Mouse (Mus musculus): ENCODE measurements around the gene Tcf12.

Tcf12 gene

DNA sequence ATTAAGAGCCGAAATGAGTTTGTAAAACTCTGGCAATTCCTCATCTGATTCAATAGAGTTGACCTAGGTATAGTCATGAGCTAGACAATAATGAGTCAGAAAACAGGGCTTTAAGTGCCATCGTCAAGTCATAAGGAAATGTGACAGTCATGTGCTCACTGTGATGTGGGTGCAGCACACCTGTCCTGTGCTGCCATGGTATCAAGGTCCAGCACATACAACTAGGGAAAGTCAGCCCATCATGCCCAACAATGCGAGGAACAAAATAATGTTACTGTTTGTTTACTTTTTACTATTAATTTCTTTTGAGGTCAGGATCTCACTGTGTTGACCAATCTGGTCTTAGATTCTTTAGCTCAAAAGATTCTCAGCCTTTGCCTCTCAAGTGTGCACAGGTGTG is 130.6 kb downstream of the Tcf12 start:
- no peak for DNase-seq (ENCODE audit: low spot score)

DNA sequence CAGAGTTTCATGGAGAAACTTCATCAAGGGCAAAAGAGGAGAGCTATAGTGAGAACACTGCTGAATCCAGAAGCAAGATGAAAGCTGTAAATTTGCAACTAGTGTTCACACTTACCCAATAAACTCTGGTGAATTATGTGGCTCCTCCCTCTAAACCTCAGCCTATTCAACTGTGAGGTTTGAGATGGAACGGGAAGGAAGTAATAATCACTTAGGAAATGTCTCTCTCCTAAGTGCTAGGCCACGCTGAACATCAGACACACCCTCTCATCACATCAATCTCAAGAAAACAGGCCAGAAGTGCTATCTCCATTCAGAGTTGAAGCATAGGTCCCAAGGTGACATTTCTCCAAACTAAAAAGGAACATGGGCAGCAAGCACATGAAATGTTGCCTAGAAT is 131.1 kb downstream of the Tcf12 start:
- no peak for DNase-seq (ENCODE audit: low spot score)

DNA sequence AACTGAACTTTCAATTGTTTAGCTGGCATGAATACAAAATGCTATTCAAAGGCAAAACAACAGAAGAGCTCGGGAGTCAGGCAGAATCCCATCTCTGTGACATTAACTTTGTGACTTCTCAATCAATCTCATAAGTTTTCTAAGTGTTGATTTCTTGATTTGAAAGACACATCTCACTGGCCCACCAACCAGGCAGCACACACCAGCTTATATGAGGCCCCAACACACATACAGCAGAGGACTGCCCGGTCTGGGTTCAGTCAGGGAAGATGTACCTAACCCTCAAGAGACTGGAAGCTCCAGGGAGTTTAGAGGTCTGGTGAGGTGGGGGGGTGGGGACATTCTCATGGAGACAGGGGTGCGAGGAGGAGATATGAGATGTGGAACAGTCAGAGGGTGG is 132.8 kb downstream of the Tcf12 start:
- no peak for DNase-seq (ENCODE audit: low spot score)

DNA sequence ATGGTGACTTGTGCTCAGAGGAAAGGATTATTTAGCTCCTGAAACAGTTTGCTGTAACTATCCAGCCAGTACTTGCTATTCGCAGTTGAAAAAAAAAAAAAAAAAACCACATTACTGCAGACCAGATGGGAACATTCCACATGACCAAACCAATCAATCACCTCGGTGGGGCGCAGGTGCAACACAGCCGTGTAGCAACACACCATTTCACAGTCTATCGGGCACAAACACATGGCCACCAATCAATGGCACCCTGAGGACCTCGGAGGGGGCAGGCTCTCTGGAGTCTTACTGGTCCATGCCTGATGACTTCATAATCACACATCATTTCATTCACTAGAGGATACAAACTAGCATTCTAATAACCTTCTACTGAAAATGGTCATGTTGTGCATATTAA is 135.6 kb downstream of the Tcf12 start:
- no peak for DNase-seq (ENCODE audit: low spot score)

DNA sequence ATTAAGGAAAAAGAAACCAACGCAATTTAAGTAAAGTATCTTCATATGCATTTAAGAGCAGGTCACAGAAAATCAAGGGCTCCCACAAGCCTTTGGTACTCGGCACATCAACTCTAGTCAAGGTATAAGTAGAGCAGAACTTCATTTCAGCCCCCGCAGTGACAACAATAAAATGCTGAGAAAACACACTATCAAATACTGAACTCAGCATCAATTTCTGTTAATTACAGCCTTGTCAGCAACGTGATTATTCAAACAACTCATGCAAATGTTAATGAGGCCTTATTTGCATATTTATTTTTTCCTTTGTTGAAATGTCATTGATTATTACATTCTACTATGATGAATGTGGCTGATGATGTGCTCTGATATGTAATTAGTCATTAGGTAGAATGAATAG is 136.5 kb downstream of the Tcf12 start:
- no peak for DNase-seq (ENCODE audit: low spot score)

DNA sequence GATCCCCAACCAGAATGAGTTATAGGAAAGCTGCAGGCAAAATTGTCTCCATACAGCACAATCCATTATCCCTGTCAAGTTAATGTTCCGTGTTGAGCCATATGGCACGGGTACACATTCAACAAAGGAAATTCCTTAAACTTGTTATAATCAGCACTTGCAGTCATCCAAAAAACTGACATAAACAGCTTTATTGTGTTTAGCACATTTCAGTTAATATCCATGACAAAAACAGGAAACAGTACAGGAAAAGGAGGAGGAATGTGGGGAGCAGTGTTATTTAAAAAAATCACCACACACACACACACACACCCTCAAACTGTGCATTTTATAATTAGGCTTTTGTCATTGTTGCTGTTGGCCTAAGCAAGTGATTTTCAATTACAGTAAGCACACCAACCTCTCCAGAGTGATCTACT is 137.1 kb downstream of the Tcf12 start:
- no peak for DNase-seq (ENCODE audit: low spot score)

DNA sequence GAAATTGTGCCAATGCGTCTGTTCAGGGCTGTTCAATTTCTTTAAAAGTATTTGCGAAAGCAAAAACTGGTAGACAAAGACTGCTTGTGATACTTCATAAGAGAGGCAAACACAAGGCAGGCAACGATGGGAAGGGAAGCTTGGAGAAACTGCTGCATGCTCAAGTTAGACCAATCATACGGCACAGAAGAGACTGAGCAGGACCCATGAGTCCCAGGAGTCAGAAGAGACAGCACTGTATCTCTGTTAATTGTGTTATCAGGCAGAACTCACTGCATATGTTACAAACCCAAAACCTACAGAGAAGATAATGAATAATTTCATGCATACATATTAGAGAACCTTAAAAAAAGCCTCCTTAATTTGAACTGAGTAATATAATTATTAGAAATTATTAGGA is 147.6 kb downstream of the Tcf12 start:
- DNase-seq (ENCODE audit: low spot score) = no peak

DNA sequence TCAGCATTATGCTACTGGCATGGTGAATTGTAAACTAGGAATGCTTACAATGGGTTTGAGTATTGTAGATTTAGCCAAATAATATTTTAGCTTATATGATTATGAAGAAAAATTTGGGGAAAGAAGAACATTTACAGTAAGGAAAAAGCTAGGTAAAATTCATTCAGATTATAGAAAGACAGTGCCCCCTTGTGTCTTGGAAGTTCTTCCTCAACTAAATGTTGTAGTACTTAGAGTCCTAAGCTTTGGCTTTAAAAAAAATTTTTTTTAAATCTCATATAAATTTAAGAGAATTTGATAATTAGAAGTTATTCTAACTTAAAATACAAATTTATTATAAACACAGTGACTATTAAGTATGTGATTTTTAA is 151.7 kb downstream of the Tcf12 start:
- peak; percentile 38 for DNase-seq (ENCODE audit: low spot score)

DNA sequence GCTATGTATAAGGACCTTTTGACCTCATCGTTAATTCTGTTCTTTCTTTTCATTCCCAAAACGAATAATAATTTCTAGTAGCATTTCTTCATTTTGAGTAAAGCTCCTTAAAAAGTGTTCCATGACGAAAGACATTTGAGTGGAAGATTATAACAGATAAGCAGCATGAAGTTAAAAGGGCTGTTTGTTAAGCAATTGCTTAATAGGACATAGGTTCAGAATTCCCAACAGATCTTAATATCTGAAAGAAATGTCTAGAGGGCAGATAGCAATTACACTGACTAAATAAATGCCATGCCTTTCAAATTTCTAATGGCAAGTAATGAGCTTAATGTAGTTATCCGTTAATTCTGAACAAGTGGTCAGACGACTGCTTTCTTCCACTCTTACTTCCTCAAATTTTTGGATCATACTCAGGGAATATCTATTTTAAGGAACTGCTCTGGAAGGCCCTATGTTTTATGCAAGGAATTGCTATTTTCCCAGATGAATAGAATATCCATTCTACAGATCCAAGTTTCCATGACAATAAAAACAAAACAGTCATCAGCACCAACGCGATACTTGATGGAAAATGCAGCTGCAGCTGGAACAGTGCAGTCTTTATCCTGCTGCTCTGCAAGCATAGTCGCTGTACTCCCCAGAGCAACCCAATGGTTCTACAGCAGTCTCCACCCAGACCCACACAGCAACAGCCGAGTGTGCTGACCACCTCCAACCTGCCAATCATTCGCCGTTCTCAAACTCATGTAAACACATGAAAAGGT is 152.2 kb downstream of the Tcf12 start:
- no peak for DNase-seq (ENCODE audit: low spot score)

DNA sequence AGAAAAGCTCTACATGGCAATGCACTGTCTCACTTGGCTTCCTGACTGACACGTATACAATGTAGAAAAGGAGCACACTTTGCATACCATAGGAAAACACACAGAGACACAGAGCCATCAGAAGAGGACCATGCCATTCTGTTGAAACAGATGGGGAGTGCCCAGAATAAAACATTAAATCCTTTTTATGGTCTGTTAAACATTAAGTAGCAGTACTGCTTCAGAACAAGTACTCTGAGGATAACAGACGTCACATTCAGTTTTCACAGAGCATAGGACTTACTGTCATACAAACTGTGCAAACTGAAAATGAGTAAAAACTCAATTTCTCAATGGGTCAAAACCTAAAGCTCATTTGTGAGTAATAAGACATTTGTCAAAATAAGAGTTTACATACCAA is 158.5 kb downstream of the Tcf12 start:
- no peak for DNase-seq (ENCODE audit: low spot score)

DNA sequence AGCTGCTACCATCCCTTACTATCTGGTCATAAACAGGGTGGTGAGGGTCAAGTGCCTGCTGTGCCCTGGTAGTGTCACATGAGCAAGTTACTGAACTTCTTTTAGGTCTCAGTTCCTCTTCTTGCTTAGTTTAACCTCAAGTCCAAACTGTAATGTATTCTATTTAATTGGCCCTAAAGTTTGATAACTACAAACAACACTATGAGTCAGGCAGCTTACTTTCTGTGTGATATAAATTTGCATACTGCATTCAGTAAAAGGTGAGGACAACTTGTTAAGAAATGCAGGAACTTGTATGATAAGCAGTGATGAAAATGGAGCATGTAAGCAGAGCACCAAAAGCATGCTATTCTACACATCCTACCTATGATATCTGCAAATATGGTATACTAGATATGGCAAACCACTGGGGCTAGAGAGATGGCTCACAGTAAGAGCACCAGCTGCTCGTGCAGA is 159.0 kb downstream of the Tcf12 start:
- DNase-seq (ENCODE audit: low spot score) = no peak

DNA sequence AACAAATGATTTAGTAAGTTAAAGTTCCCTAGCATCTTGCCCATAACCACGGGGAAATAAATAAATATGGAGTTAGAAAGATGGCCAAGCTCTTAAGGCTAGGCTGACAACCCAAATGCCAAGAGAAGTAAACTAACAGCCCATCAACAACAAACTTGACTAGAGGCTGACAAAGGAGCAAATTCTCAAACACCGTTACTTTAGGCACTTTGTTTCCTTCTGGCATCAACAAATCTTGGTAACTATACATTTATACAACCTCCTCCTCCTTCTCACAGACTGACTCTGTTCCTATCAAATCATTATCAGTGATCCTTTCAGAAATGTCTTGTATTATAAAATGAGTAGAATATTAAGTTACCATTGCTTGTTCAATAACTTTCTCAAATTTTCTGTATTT is 159.7 kb downstream of the Tcf12 start:
- DNase-seq (ENCODE audit: low spot score) = no peak

DNA sequence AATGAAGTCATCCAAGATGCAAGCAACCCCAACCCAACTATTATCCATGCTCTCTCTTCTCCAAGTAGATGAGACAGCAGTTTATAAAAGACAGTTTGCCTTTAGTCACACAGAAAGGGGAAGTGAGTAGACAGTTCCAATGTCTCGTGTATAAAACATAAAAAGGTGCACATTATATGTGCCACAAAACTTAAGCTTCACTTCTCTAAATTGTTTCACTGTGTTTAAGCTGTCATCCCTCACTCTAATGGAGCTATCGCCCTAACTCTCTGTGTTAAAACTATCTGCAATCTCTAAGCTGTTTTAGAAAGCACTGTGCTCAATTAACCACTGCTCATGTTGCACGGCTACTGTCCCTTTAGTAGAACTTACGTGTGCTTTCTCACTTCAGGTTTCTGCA is 160.3 kb downstream of the Tcf12 start:
- DNase-seq (ENCODE audit: low spot score) = no peak

DNA sequence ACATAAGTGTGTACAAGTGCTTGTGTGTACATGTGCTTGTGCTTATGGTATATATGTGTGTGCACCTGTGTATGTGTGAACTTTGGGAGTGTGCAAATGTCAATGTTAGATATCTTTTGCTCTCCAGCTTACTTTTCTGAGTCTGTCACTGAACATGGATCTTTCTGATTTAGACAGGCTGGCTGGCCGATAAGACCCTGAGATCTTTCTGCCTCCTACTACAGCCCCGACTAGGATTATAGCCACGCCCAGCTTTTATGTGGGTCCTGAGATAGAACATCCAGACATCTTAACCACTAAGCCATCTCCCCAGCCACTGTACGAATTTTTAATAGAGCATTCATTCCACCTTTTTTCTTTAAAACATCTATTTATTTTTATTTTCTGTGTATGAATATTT is 166.9 kb downstream of the Tcf12 start:
- no peak for DNase-seq (ENCODE audit: low spot score)

DNA sequence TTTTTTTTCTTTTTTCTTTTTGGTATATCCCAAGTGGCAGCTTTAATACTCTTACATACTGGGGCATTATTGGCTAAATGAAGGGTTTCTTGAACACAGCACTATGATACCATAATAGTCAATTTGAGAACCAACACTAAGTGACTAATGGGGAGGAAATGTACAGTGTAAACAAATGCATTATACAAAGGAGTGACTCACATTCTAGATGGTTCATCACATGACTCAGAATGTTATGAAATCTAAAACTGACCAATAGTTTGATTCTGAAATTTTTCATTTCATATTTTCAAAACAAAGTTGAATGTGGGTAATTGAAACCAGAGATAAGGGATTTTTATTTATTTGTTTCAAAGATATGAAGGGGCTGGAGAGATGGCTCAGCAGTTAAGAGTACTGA is 169.2 kb downstream of the Tcf12 start:
- no peak for DNase-seq (ENCODE audit: low spot score)

DNA sequence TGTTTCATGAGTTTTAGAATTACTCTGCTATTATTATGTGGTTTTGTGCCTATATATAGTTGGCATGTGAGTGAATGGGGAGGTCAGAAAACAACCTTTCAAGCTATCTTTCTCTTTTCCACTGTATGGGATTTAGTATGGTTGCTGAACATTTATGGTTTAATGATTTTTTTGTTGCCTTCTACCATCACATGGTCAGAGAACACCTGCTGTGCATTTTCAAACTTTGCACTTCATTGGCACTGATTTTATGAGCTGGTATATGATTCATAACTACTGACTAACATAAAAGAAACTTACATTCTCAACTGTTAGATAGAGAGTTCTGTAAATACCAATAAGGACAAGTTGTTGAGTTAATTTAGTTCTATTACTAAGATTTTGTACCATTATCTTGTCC is 171.7 kb downstream of the Tcf12 start:
- no peak for DNase-seq (ENCODE audit: low spot score)

DNA sequence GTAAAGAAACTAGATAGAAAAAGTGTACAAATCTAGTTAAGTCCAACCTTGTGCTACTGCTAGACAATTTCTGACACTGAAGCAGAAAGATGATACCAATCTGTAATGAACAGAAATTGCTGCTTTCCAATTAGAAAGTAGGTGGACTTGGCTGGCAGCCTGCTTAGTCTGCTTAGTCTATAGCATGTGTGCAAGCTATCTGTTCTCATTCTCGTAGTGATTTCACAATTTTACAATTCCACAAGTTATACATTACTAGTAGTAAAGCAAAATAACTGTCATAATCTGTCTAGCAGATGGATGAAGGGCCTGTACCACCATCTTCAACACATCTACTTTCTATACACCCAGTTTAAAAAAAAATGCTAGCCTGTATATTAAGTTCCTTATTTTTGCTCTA is 175.5 kb downstream of the Tcf12 start:
- DNase-seq (ENCODE audit: low spot score) = no peak

DNA sequence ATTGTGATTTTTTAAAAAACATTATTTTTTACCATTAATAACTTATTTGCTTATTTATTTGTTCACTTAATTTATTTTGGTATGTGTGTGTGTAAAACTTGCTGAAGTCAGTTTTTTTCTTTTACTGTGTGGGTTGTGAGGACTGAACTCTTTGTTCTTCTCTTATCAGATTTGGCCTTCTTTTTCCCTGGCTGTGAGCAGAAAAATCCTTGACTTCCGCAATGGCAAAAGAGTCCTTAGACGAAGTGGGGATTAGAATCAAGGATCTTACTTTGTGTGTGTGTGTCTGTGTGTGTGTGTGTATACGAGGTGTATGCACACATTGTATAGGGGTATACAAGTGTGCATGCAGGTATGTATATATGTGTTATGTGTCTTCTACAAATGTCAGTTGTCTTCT is 176.8 kb downstream of the Tcf12 start:
- DNase-seq (ENCODE audit: low spot score) = no peak

DNA sequence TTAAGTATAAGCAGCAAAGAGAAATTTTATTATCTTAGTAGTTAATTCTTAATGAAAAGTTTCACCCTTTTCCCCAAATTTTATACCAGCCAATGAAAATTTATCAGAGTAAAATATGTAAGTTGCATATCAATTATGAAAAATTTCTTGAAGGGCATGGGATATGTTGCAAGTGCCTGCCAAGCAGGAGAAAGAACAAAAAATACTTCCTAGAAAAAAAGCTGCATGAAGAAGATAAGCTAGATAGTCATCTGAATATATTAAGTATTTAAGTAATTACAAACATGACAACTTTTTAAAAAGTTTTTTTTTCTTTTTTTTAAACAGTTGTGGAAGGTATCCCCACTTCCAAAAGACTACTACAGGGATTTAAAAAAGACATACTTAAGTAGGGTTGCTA is 179.7 kb downstream of the Tcf12 start:
- no peak for DNase-seq (ENCODE audit: low spot score)

DNA sequence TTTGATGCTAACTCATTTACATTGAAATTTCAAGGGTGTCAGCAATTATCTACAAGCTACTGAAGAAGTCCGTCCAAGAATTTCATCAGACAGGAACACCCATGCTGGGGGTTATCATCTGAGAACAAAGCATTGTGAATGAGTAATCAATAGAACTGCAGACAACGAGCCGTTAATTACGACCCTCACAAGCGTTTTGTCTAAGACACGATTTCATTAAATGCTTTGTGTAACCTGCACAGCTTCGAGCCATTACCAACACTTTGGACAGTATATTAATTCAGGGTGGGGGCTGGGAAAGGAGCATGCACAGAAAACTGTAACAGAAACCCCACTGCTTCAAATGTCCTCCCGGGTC is 180.3 kb downstream of the Tcf12 start:
- DNase-seq (ENCODE audit: low spot score) = no peak

DNA sequence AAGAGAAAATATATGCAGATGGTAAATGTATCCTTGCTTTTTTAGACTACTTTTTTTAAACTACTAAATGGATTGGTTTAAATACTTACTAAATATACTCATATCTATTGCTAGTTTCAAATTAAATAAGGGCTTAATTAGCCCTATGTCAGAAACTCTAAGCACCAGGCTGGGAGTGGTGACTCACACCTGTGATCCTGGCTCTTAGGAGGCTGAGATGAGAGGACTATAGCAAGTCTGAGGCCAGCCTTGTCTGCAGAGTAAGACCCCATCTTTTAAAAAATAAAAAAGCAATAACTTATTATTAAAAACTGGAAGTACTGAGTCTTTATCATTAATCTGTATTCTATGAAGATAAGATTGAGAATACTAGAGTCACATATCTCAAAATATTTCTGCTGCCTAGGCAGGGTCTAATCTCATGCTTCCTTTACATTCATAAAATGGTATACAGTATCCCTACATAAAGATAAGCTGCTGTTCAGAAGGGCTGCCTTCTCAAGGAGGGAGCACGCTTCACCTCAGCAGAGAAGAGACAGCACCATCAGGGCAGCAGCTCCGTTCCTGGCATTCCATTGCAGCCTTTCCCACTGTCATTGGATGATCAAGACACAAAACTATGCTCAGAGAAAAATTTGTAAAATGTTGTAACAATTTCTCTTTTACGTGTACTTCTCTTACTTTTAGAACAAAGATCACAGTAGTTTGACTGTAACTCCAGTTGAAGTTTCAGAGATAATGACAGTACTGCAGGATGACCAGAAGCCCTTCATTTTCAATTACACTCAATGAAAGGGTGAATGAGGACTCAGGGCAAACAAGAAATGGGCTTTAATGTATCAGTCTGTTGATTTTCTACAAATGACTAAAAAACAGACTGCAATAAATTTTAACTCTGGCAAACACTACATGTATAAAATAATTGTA is 181.0 kb downstream of the Tcf12 start:
- no peak for DNase-seq (ENCODE audit: low spot score)

DNA sequence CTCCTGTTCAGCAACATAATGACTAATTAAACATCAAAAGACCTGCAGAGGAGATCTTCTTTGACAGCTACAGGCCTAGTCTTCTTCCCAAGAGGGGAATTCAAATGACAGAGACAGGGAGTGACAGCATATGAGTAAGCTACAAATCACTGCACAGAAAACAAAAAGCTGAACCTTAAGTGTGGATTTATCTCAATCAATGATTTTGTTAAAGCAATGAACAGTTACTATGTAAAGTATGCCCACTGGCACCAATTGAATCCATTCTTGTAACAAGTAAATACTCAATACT is 195.1 kb downstream of the Tcf12 start:
- DNase-seq (ENCODE audit: low spot score) = no peak

DNA sequence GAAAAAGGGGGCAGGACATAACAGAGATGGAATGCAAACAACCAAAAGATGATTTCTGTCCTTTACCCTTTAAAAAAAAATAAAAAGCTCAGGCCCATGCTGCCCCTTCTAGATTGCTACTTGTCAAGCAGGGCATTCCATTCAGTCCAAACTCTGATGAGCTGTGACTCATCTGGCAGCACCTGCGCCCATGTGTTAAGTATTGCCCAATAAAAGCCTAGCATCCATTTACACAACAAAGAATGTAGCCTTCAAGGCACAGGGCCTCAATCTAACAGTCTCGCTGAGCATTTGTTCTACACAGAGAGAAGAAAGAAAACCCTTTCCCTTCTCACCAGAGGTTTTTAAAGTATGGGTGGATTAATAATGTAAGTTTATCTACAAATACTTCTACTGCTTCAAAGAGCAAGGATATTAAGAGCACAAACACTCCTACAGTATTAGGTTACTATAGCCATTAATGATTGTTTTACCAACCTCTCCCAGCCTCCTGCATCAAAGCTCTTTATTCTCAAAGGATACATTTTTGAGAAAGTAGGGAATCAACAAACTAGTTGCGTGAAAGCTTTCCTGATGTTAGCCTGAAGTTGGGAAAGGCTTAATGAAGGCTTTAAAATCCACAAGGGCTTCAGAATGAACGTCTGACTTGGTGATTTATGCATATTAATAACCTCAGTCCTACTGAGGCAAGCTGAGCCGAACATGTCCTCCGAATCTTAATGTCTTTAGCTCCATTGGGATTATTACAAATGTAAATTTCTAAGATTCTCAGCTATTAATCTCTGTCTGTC is 195.6 kb downstream of the Tcf12 start:
- peak; percentile 68 for DNase-seq (ENCODE audit: low spot score)

Data from lung, postnatal 25 days (tissue).